Mouse (Mus musculus) CH12.LX (cell line): ENCODE results near the gene Cby1.

Experiments
- CTCF ChIP-seq, 2 experiments: IDR thresholded peaks in 1 of 2; conservative IDR thresholded peaks in 1 of 2; 2 replicates each; pipeline ENCODE4 v1.5.1; 2011 to 2012; ENCODE audit warnings: low read depth in 2 of 2, low read length in 2 of 2, improper control_type of control experiment in 1 of 2, inconsistent platforms in 1 of 2, mild to moderate bottlenecking in 1 of 2, moderate library complexity in 1 of 2
- E2F4 ChIP-seq: IDR thresholded peaks from 2 replicates; pipeline ENCODE4 v1.6.1; 2011; ENCODE audit warnings: low read depth, low read length, improper control_type of control experiment; ENCODE audit not compliant: insufficient replicate concordance
- KAT2A ChIP-seq: IDR thresholded peaks from 2 replicates; pipeline ENCODE4 v1.6.1; 2012; ENCODE audit warnings: low read length, improper control_type of control experiment, inconsistent platforms; ENCODE audit not compliant: insufficient replicate concordance
- MAZ ChIP-seq: IDR thresholded peaks from 2 replicates; pipeline ENCODE4 v1.6.1; 2012; ENCODE audit warnings: low read depth, mild to moderate bottlenecking, inconsistent platforms, low read length, improper control_type of control experiment, moderate library complexity

DNA sequence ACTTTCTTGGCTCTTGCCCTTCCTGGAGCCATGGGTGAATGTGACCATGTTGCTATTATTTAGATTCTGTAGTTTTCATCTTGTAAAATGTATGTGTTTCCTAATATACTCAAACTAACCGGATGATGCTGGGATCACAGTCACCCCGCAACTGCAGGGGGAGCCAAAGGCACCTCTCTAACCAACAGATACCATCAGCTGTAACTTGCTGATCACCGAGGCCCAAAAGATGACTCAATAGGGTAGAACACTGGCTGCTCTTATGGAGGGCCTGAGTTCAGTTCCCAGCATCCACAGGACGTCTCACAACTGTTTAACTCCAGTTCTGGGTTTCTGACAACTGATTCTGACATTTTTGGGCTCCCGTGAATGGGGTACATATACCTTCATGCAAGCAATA is 42.3 kb upstream of the Cby1 start:
- TF ChIP-seq E2F4 (no peak), MAZ (no peak), KAT2A (no peak), CTCF (conservative IDR thresholded peaks at IDR 0.05 in 1 of 2, IDR thresholded peaks at IDR 0.05 in 1 of 2; ENCODE audit: low read depth in 2 of 2, low read length in 2 of 2) (peak in 1 of 2 experiments; percentile 29; a peak in 1 of 4 replicates)
